Mouse (Mus musculus) embryonic facial prominence, embryonic 14.5 days (tissue): ENCODE measurements around the gene Il17ra. TPM values are rescaled to one million over a fixed set of nuclear protein-coding genes. Genes with fewer than 3 reads are reported as not detected.
A peak's percentile ranks its signal among the peaks of the same experiment; 100 is the strongest.

ENCODE experiments used
- ATAC-seq: fragments of 200-750 bp; cut with Nextera tagmentation; 2 replicates; pipeline ENCODE4 v1.8.0; 2017; ENCODE audit warnings: low read depth, moderate number of reproducible peaks, moderate TSS enrichment
- DNase-seq: peaks from one replicate; pipeline ENCODE4 v3.0.0-alpha.2; 2015; ENCODE audit warnings: low spot score
- H3K27ac ChIP-seq: fragments of 300-500 bp; sonication (generic); replicated peaks from 2 replicates; pipeline ENCODE4 v1.5.1; 2014; ENCODE audit warnings: low read depth, mild to moderate bottlenecking, low read length, moderate library complexity
- H3K27me3 ChIP-seq: fragments of 300-500 bp; sonication (generic); replicated peaks from 2 replicates; pipeline ENCODE4 v1.6.1; 2014; ENCODE audit warnings: low read length; ENCODE audit not compliant: control insufficient read depth, insufficient read depth
- H3K36me3 ChIP-seq: fragments of 300-500 bp; sonication (generic); 2 replicates; pipeline ENCODE4 v1.6.1; 2014; ENCODE audit warnings: low read length, mixed read lengths; ENCODE audit not compliant: control insufficient read depth, insufficient read depth
- H3K4me1 ChIP-seq: fragments of 300-500 bp; sonication (generic); 2 replicates; pipeline ENCODE4 v1.6.1; 2014; ENCODE audit warnings: antibody characterized with exemption, low read length; ENCODE audit not compliant: control insufficient read depth, insufficient read depth
- H3K4me2 ChIP-seq: fragments of 300-500 bp; sonication (generic); 2 replicates; pipeline ENCODE4 v1.6.1; 2014; ENCODE audit warnings: low read depth, mild to moderate bottlenecking, low read length, moderate library complexity, mixed read lengths
- H3K4me3 ChIP-seq: fragments of 300-500 bp; sonication (generic); 2 replicates; pipeline ENCODE4 v1.5.1; 2014; ENCODE audit warnings: low read depth, mild to moderate bottlenecking, low read length
- H3K9ac ChIP-seq: fragments of 300-500 bp; sonication (generic); 2 replicates; pipeline ENCODE4 v1.6.1; 2014; ENCODE audit warnings: low read depth, mild to moderate bottlenecking, low read length, moderate library complexity, mixed read lengths
- H3K9me3 ChIP-seq: fragments of 300-500 bp; sonication (generic); 2 replicates; pipeline ENCODE4 v1.6.1; 2016; ENCODE audit warnings: low read length; ENCODE audit not compliant: control insufficient read depth
- WGBS: fragments of 180-500 bp; shearing (Covaris S2); extraction: QIAGEN DNeasy Blood & Tissue Kit; methylation state at CpG from one replicate; pipeline ENCODE4 v1.1.7; 2014; 5-methylcytosine and 5-hydroxymethylcytosine counted together
- polyA plus RNA-seq: library from polyadenylated mRNA; unstranded; fragments of >200 nt; fragmentation: Nextera tagmentation; extraction: Ambion mirVana; gene quantifications from 2 replicates; pipeline ENCODE4 v1.2.1, GENCODE M21; 2014

Gene Il17ra
- polyA plus RNA-seq, 1 experiment from 2014 or later = 4.1 TPM

- Histone ChIP-seq H3K36me3 (0 out of 2 replicates have a peak, but pooled peaks cover 7% of the 10 kb centered on the region), H3K9me3 (no peaks in the 10 kb centered on the region), H3K4me2 (no peak overlapping the region), H3K4me1 (peaks cover 21% of the 10 kb centered on the region), H3K27me3 (no peaks in the 10 kb centered on the region), H3K9ac (no peak overlapping the region), H3K4me3 (no peak overlapping the region), H3K27ac (no peak overlapping the region)
- ATAC-seq = no peak
- DNase-seq = no peak
- WGBS = 71% methylated on average over 8 of the region's 8 CpGs
These were observed 12.2 kb downstream of the Il17ra start for GRCm38 (mm10) chr6:120475288-120475687.

GRCm38 (mm10) chr6:120479302-120479701 is 16.3 kb downstream of the Il17ra start:
- Histone ChIP-seq H3K4me2 (no peak overlapping the region), H3K27ac (no peak overlapping the region), H3K9me3 (no peaks in the 10 kb centered on the region), H3K36me3 (peaks cover 18% of the 10 kb centered on the region; the same call in 1 of the 2 replicates), H3K4me1 (no peaks in the 10 kb centered on the region), H3K27me3 (no peaks in the 10 kb centered on the region), H3K9ac (no peak overlapping the region), H3K4me3 (no peak overlapping the region)
- ATAC-seq (no peak), DNase-seq (no peak)
- WGBS = 86% methylated on average over 2 of the region's 2 CpGs

GRCm38 (mm10) chr6:120480361-120480760 is 17.3 kb downstream of the Il17ra start:
- Histone ChIP-seq H3K36me3 (peaks cover 18% of the 10 kb centered on the region; the same call in 1 of the 2 replicates), H3K27me3 (no peaks in the 10 kb centered on the region), H3K4me3 (no peak overlapping the region), H3K9ac (no peak overlapping the region), H3K4me1 (no peaks in the 10 kb centered on the region), H3K27ac (no peak overlapping the region), H3K9me3 (no peaks in the 10 kb centered on the region), H3K4me2 (no peak overlapping the region)
- no peak for DNase-seq
- 90% methylated on average over 5 of the region's 5 CpGs for WGBS
- no peak for ATAC-seq

- 85% methylated on average over 6 of the region's 6 CpGs for WGBS
- H3K4me1 ChIP-seq = no peaks in the 10 kb centered on the region
- no peak overlapping the region for H3K27ac ChIP-seq
- no peak overlapping the region for H3K4me2 ChIP-seq
- no peaks in the 10 kb centered on the region for H3K27me3 ChIP-seq
- no peak for ATAC-seq
- H3K36me3 ChIP-seq = peaks cover 18% of the 10 kb centered on the region; the same call in 1 of the 2 replicates
- DNase-seq = no peak
- no peak overlapping the region for H3K9ac ChIP-seq
- H3K4me3 ChIP-seq = no peak overlapping the region
- H3K9me3 ChIP-seq = no peaks in the 10 kb centered on the region
These were observed 18.5 kb downstream of the Il17ra start for GRCm38 (mm10) chr6:120481538-120481937.

GRCm38 (mm10) chr6:120482021-120482420 is 19.0 kb downstream of the Il17ra start:
- no peak for ATAC-seq
- Histone ChIP-seq H3K4me2 (no peak overlapping the region), H3K4me3 (no peak overlapping the region), H3K9me3 (no peaks in the 10 kb centered on the region), H3K36me3 (peaks cover 18% of the 10 kb centered on the region; the same call in 1 of the 2 replicates), H3K27ac (no peak overlapping the region), H3K27me3 (no peaks in the 10 kb centered on the region), H3K4me1 (no peaks in the 10 kb centered on the region), H3K9ac (no peak overlapping the region)
- no peak for DNase-seq
- 95% methylated on average over 13 of the region's 14 CpGs for WGBS

- Histone ChIP-seq H3K9me3 (no peaks in the 10 kb centered on the region), H3K27me3 (no peaks in the 10 kb centered on the region), H3K4me2 (no peak overlapping the region; the same call in 1 of the 2 replicates), H3K9ac (0 out of 2 replicates have a peak overlapping the region, but pooled peaks have one; percentile 17), H3K36me3 (peaks cover 18% of the 10 kb centered on the region; the same call in 1 of the 2 replicates), H3K4me3 (no peak overlapping the region), H3K4me1 (no peaks in the 10 kb centered on the region), H3K27ac (no peak overlapping the region)
- 28% methylated on average over 6 of the region's 6 CpGs for WGBS
- DNase-seq (no peak), ATAC-seq (peak; percentile 36; the same call in 1 of the 2 replicates)
These were observed 19.7 kb downstream of the Il17ra start for GRCm38 (mm10) chr6:120482756-120483155.

GRCm38 (mm10) chr6:120483211-120483626 is 20.2 kb downstream of the Il17ra start:
- Histone ChIP-seq H3K27ac (no peak overlapping the region), H3K4me2 (peak overlapping the region; percentile 27; the same call in 1 of the 2 replicates), H3K9ac (0 out of 2 replicates have a peak overlapping the region, but pooled peaks have one; percentile 17), H3K27me3 (no peaks in the 10 kb centered on the region), H3K9me3 (no peaks in the 10 kb centered on the region), H3K4me1 (no peaks in the 10 kb centered on the region), H3K36me3 (peaks cover 17% of the 10 kb centered on the region; the same call in 1 of the 2 replicates), H3K4me3 (no peak overlapping the region)
- WGBS = 22% methylated on average over 8 of the region's 8 CpGs
- peak; percentile 58 for DNase-seq
- ATAC-seq = peak; percentile 71

GRCm38 (mm10) chr6:120485038-120485437 is 22.0 kb downstream of the Il17ra start:
- DNase-seq (no peak), ATAC-seq (no peak)
- Histone ChIP-seq H3K9me3 (no peaks in the 10 kb centered on the region), H3K4me3 (no peak overlapping the region), H3K36me3 (peaks cover 11% of the 10 kb centered on the region; the same call in 1 of the 2 replicates), H3K4me2 (no peak overlapping the region), H3K27me3 (no peaks in the 10 kb centered on the region), H3K27ac (no peak overlapping the region), H3K9ac (no peak overlapping the region), H3K4me1 (no peaks in the 10 kb centered on the region)
- WGBS = 62% methylated on average over 3 of the region's 3 CpGs

GRCm38 (mm10) chr6:120486051-120486510 is 23.0 kb downstream of the Il17ra start:
- no peak for DNase-seq
- Histone ChIP-seq H3K9ac (no peak overlapping the region), H3K27me3 (peaks cover 1% of the 10 kb centered on the region; the same call in 1 of the 2 replicates), H3K9me3 (no peaks in the 10 kb centered on the region), H3K27ac (no peak overlapping the region), H3K36me3 (peaks cover 10% of the 10 kb centered on the region; the same call in 1 of the 2 replicates), H3K4me1 (no peaks in the 10 kb centered on the region), H3K4me3 (no peak overlapping the region), H3K4me2 (no peak overlapping the region)
- ATAC-seq = no peak
- WGBS = 52% methylated on average over 8 of the region's 8 CpGs
